8 mouse cellular contexts compared by ENCODE assay signal in genomic region chr1:164898846-164899351, GRCm38 (mm10). TPM values are rescaled to one million over a fixed set of nuclear protein-coding genes. Genes with fewer than 3 reads are reported as not detected.
DNase-seq lines count a peak whose midpoint lies in the region; ATAC-seq lines count a peak whose summit lies in the region.

No protein-coding gene starts in this region.

- 0% methylated on average over 22 of the region's 22 CpGs for WGBS in hindbrain, embryonic 12.5 days

- DNase-seq in Muller cell, postnatal 12 days (ENCODE audit: inconsistent ontology term): peak; percentile 80
- DNase-seq in cerebellum, adult 9-10 months: peak; percentile 94
- DNase-seq in frontal cortex, postnatal 14 days (ENCODE audit: low spot score in 2 of 2): peak; percentile 79 to 80
- peak; percentile 89 for DNase-seq in layer of hippocampus, postnatal 14 days (ENCODE audit: low spot score in 2 of 2)
- DNase-seq in lung, postnatal 10 days: peak; percentile 85
- peak; percentile 89 for DNase-seq in retina, postnatal 1 day
- DNase-seq in thymus, postnatal 4 days: peak; percentile 86

- peak overlapping the region; percentile 89 for H3K27ac ChIP-seq in hindbrain, embryonic 12.5 days

- no peaks in the 10 kb centered on the region for H3K27me3 ChIP-seq in hindbrain, embryonic 12.5 days

- peak overlapping the region; percentile 77 for H3K4me2 ChIP-seq in hindbrain, embryonic 12.5 days (replicated peaks)

- H3K9ac ChIP-seq in hindbrain, embryonic 12.5 days: peak overlapping the region; percentile 73

- H3K9me3 ChIP-seq in hindbrain, embryonic 12.5 days (replicated peaks): no peaks in the 10 kb centered on the region

- H3K36me3 ChIP-seq in hindbrain, embryonic 12.5 days: no peaks in the 10 kb centered on the region

- peak overlapping the region; percentile 49 for H3K4me3 ChIP-seq in hindbrain, embryonic 12.5 days

- H3K4me1 ChIP-seq in hindbrain, embryonic 12.5 days: peaks cover 16% of the 10 kb centered on the region

- ATAC-seq in hindbrain, embryonic 12.5 days (ENCODE audit: low FRiP score): peak; percentile 88

RNA-seq across cellular contexts. Expression of gene Xcl1, which starts 36.4 kb away (rescaled TPM):
- polyA plus RNA-seq in hindbrain, embryonic 12.5 days (2016; fragmentation: Nextera tagmentation; extraction: Ambion mirVana): not detected in 2 replicates
- not detected for total RNA-seq in layer of hippocampus, postnatal 14 days (2021)

Comparison
In these comparisons a context has a peak if more than half of its experiments do, and no peak if none do; other contexts are left out.
1. Peak in every context shown above with its lines: DNase-seq, ATAC-seq, H3K4me3 ChIP-seq and H3K27ac ChIP-seq.